Mouse (Mus musculus) retina, postnatal 1 day (tissue): Measurements from ENCODE around the gene Olfr983.

Experiments used
- DNase-seq: peaks from one replicate; pipeline ENCODE4 v3.0.0-alpha.2; 2012

Gene Olfr983

GRCm38 (mm10) chr9:40093495-40093894 is at the start of gene Olfr983:
TSS of gene Olfr983 (minus strand) at chr9:40093595.
- DNase-seq = no peak

- no peak for DNase-seq
Measured at GRCm38 (mm10) chr9:40141544-40141943, 48.1 kb upstream of the Olfr983 start.

- DNase-seq = no peak
Measured at GRCm38 (mm10) chr9:40139484-40139883, 46.1 kb upstream of the Olfr983 start.

- no peak for DNase-seq
Measured at GRCm38 (mm10) chr9:40136987-40137688, 43.7 kb upstream of the Olfr983 start.

GRCm38 (mm10) chr9:40130556-40130955 is 37.2 kb upstream of the Olfr983 start:
- no peak for DNase-seq

- no peak for DNase-seq
Measured at GRCm38 (mm10) chr9:40130084-40130483, 36.7 kb upstream of the Olfr983 start, which contains the start of gene Olfr985. TSS of gene Olfr985 (minus strand) at chr9:40130184.

GRCm38 (mm10) chr9:40117287-40117659 is 23.9 kb upstream of the Olfr983 start:
- no peak for DNase-seq

GRCm38 (mm10) chr9:40116645-40117286 is 23.4 kb upstream of the Olfr983 start:
- DNase-seq = no peak

- DNase-seq = no peak
Measured at GRCm38 (mm10) chr9:40114106-40114505, 20.7 kb upstream of the Olfr983 start, which contains the start of gene Olfr984. TSS of gene Olfr984 (minus strand) at chr9:40114206.

GRCm38 (mm10) chr9:40094769-40095168 is 1.4 kb upstream of the Olfr983 start:
- DNase-seq = no peak

GRCm38 (mm10) chr9:40073529-40073928 is 19.9 kb downstream of the Olfr983 start, which contains the start of gene Olfr982:
TSS of gene Olfr982 (plus strand) at chr9:40073829.
- no peak for DNase-seq

- DNase-seq = no peak
Measured at GRCm38 (mm10) chr9:40050138-40050537, 43.3 kb downstream of the Olfr983 start.
